Mouse (Mus musculus) embryonic fibroblast, embryonic 13.5 days (primary cell): ENCODE measurements around the gene Gm5460.

Experiments used
- CTCF ChIP-seq: IDR thresholded peaks from 2 replicates; pipeline ENCODE4 v1.5.1; 2011; ENCODE audit warnings: mild to moderate bottlenecking, control low read depth, low read length, moderate library complexity, borderline replicate concordance; ENCODE audit not compliant: insufficient read depth
- POLR2A ChIP-seq: IDR thresholded peaks from 2 replicates; pipeline ENCODE4 v1.6.1; 2011; ENCODE audit warnings: low read depth, mild to moderate bottlenecking, control low read depth, low read length, moderate library complexity

DNA sequence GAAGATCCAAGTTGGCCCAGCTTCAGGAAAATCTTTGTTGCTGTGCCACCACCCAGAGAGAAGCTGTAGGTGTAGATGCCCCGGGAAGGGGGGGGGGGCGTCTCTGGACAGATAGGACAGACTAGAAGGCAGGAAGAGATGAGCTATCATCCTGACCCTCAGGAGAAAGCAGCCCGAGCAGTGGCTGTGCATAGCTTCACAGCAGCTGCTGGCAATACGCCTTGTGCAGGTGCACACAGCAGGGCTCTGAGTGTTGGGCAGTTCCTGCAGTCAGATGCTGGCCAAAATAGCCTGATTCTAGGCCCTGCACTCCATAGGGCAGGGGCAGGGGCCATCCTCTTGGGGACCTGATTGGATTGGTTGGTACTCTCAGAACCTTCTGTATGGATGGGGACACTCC lies 70.2 kb downstream of the Gm5460 start:
- TF ChIP-seq CTCF: no peak
- no peak for TF ChIP-seq POLR2A
